Mouse (Mus musculus): ENCODE measurements around the gene Fem1a.
A peak's percentile ranks its signal among the peaks of the same experiment; 100 is the strongest.

The Fem1a gene

DNA sequence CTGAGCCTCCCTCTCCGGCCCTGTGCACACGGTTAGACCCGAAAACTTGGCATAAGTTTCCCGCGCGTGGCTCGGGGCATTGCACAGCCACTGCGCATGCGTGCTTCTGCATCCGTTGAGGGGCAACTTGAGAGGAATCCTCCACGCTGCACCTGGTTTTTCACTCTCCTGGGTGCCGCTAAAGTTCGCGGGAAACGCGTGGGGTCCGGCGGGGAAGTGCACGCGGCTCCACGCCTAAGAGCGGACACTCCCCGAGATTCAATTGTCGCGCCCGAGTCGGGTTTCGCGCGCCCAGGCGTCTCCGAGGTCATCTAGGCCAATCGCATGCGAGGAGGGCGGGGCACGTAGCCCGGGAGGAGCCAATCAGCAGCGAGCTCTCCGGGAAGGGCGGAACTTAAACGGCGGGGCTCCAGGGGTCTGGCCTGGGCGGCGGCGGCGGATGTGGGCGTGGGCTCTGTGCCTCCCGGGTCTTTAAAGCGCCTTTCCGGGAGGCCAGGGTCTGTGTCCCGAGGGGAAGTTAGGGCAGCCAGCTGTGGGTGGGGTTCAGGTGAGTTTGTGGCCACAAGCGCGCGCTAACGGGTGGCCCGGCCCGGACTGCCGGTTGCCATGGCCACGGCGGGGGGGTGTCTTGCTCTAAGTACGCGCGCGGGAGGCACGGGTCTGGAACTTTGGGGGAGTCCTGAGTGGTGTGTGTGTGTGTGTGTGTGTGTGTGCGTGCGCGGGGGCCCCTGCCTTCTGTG, 47.4 kb downstream of the Fem1a start:
- peak; percentile 93 for DNase-seq (ENCODE audit: low spot score in 2 of 2)

DNA sequence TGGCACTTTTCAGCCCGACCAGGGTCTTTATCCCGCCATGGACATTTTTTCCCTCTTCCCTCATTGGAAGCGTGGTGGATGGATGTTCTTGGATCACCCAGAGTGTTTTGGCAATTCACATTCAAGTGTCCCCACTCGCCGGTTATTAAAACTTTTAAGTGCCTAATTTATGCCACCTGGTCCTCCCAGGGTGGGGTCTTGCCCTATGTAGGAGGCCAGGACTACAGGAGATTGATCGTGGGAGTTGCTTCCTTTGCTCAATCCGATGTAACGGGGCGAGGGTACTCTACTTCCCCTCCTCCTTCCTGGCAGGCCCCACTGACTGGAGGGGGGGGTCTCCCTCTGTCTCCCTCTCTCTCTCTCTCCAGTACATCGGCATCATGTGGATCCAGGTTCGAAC, 48.1 kb downstream of the Fem1a start:
- DNase-seq (ENCODE audit: low spot score in 2 of 2): no peak

DNA sequence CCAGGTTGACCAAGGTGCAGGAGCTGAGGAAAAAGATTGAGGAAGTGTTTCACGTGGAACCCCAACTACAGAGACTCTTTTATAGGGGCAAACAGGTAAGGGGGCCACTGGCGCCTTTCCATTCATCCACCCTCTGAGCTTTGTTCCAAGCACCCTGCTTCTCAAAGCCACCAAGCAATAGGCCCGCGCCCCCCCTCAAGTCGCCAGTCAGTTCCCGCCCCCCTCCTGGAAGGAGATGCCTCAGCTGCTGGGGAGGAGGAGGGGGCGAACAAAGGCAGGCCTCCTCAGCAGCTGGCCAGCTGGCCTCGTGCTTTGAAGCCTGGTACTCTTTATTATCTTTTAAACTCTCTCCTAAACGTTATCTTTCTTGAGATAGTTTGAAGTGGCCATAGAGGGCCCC, 48.5 kb downstream of the Fem1a start:
- no peak for DNase-seq (ENCODE audit: low spot score in 2 of 2)

DNA sequence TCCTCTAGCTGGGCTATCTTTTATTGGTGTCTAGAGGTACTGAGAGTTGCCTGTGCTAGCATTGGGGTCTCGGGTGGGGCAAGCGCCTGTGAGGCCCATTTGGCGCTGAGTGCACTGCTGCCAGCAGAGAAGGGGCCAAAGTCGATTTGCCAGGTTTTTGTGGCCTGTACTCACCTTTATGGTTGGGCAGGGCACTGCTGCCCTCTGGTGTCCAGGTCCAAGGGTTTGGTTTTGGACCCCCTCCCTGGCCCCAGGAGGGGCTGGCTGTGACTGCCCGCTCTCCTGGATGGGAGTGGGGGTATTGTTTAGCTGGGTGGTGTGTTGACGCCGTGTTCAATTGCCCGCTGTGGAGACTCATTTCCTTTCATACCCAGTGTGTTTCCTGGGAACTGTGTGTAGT, 49.2 kb downstream of the Fem1a start:
- no peak for DNase-seq (ENCODE audit: low spot score in 2 of 2)

DNA sequence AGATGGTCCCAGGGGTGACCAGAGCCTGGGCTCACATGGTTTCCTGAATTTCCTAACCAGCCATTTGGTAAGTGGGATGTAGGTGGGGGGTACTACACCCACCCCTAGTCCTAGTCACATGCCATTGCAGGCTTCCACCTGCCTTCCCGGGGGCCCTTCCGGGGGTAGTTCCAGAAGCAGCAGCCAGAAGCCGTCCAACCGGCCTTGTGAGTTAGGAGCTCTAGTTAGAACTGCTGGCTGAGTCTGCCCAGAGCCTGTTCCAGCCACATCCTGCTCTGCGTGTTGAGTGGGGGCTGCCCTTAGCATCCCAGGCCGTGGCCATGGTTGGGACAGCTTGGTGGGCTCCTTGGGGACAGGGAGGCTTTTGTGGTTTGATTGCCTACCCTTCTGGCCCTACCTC, 51.5 kb downstream of the Fem1a start:
- DNase-seq (ENCODE audit: low spot score in 2 of 2): no peak

DNA sequence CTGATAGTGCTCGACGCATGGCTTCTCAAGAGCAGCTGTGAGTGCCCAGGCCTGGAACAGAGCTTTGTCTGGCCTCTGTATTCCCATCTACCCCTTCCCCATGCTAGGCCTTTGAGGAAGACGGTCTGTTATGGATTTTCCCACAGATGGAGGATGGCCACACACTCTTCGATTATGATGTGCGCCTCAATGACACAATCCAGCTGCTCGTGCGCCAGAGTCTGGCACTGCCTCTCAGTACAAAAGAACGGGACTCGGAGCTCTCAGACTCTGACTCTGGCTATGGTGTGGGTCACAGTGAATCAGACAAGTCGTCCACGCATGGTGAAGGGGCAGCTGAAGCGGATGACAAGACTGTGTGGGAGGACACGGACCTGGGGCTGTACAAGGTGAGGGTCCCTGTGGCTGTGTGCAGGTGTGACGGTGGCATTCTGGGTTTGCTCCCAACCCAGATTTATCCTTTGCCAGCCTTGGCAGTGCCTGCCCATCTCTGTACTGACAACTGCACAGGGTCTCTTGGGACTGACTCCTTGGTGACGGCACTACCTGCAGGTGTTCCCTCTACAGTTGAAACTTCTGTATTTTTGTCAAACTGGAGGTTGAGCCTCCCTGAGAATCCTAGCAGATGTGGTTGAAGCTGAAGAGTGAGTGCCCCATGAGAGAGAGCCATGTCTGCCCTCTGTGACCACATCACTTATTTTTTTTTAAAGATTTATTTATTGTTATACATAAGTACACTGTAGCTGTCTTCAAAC, 52.8 kb downstream of the Fem1a start:
- DNase-seq (ENCODE audit: low spot score in 2 of 2): no peak

Measured in right cerebral cortex, adult 2 months (tissue).